Mouse (Mus musculus) ovary, postnatal 10 days (tissue): ENCODE results near the gene Taf8.

Experiments
- DNase-seq: peaks from one replicate; pipeline ENCODE4 v3.0.0; 2022; ENCODE audit warnings: low spot score

The Taf8 gene

GRCm38 (mm10) chr17:47484241-47484921, 17.7 kb downstream of the Taf8 start:
- DNase-seq: no peak

GRCm38 (mm10) chr17:47482401-47482800, 19.7 kb downstream of the Taf8 start:
- no peak for DNase-seq

GRCm38 (mm10) chr17:47479887-47480286, 22.2 kb downstream of the Taf8 start:
- no peak for DNase-seq

GRCm38 (mm10) chr17:47475714-47476113, 26.4 kb downstream of the Taf8 start:
- DNase-seq: no peak

GRCm38 (mm10) chr17:47475181-47475580, 26.9 kb downstream of the Taf8 start:
- DNase-seq: no peak

GRCm38 (mm10) chr17:47474250-47474649, 27.8 kb downstream of the Taf8 start:
- DNase-seq: no peak

- no peak for DNase-seq
Observed at GRCm38 (mm10) chr17:47473434-47473974, 28.6 kb downstream of the Taf8 start.

GRCm38 (mm10) chr17:47472435-47473350, 29.4 kb downstream of the Taf8 start:
- DNase-seq: no peak

- DNase-seq: no peak
Observed at GRCm38 (mm10) chr17:47470686-47471085, 31.4 kb downstream of the Taf8 start.

GRCm38 (mm10) chr17:47470121-47470520, 32.0 kb downstream of the Taf8 start:
- DNase-seq: no peak

GRCm38 (mm10) chr17:47469642-47470041, 32.5 kb downstream of the Taf8 start:
- DNase-seq: no peak

GRCm38 (mm10) chr17:47468466-47468865, 33.6 kb downstream of the Taf8 start:
- no peak for DNase-seq

GRCm38 (mm10) chr17:47468063-47468462, 34.0 kb downstream of the Taf8 start:
- DNase-seq: no peak

GRCm38 (mm10) chr17:47467659-47468058, 34.4 kb downstream of the Taf8 start:
- no peak for DNase-seq

GRCm38 (mm10) chr17:47466284-47466683, 35.8 kb downstream of the Taf8 start:
- no peak for DNase-seq

GRCm38 (mm10) chr17:47465016-47465415, 37.1 kb downstream of the Taf8 start:
- no peak for DNase-seq

GRCm38 (mm10) chr17:47464248-47464965, 37.7 kb downstream of the Taf8 start:
- no peak for DNase-seq

- DNase-seq: no peak
Observed at GRCm38 (mm10) chr17:47462728-47463388, 39.2 kb downstream of the Taf8 start.

- DNase-seq: no peak
Observed at GRCm38 (mm10) chr17:47462209-47462608, 39.9 kb downstream of the Taf8 start.

- DNase-seq: no peak
Observed at GRCm38 (mm10) chr17:47461688-47462087, 40.4 kb downstream of the Taf8 start.

GRCm38 (mm10) chr17:47459341-47459919, 42.7 kb downstream of the Taf8 start:
- no peak for DNase-seq
